ENCODE assay signal across 8 mouse cellular contexts in genomic region chr2:128428154-128428553, GRCm38 (mm10).
DNase-seq lines count a peak whose midpoint lies in the region; ATAC-seq and TF ChIP-seq lines count a peak whose summit lies in the region.

No protein-coding gene starts in this region.

- H3K9me3 ChIP-seq in erythroblast, embryonic 14.5 days (ENCODE audit: control insufficient read depth, low read length), result no peaks in the 10 kb centered on the region
- no peaks in the 10 kb centered on the region for H3K9me3 ChIP-seq in hindbrain, embryonic 15.5 days
- H3K9me3 ChIP-seq in midbrain, postnatal 0 days (ENCODE audit: low read length), result no peaks in the 10 kb centered on the region

- no peaks in the 10 kb centered on the region for H3K36me3 ChIP-seq in erythroblast, embryonic 14.5 days (ENCODE audit: control insufficient read depth)
- H3K36me3 ChIP-seq in hindbrain, embryonic 15.5 days, result no peaks in the 10 kb centered on the region
- no peaks in the 10 kb centered on the region for H3K36me3 ChIP-seq in midbrain, postnatal 0 days (ENCODE audit: insufficient read depth, low read length)

- no peak for TF ChIP-seq CTCF in midbrain, postnatal 0 days (IDR thresholded peaks at IDR 0.05)

- peaks cover 5% of the 10 kb centered on the region for H3K4me1 ChIP-seq in erythroblast, embryonic 14.5 days (ENCODE audit: control insufficient read depth)
- 0 out of 2 replicates have a peak, but pooled peaks cover 5% of the 10 kb centered on the region for H3K4me1 ChIP-seq in hindbrain, embryonic 15.5 days (replicated peaks)
- no peaks in the 10 kb centered on the region for H3K4me1 ChIP-seq in midbrain, postnatal 0 days (ENCODE audit: insufficient read depth, low read length)

- peak overlapping the region; percentile 21; the same call in 1 of the 2 replicates for H3K27ac ChIP-seq in hindbrain, embryonic 15.5 days (replicated peaks)
- no peak overlapping the region for H3K27ac ChIP-seq in midbrain, postnatal 0 days (ENCODE audit: low read depth, low read length)

- no peak overlapping the region for H3K9ac ChIP-seq in hindbrain, embryonic 15.5 days
- no peak overlapping the region for H3K9ac ChIP-seq in midbrain, postnatal 0 days (replicated peaks; ENCODE audit: low read length, poor library complexity, severe bottlenecking)

- no peak for ATAC-seq in erythroblast, adult 5-6 weeks (replicated peaks; ENCODE audit: low FRiP score, poor library complexity, severe bottlenecking)
- no peak for ATAC-seq in hindbrain, embryonic 15.5 days (ENCODE audit: low FRiP score, low read depth)
- no peak for ATAC-seq in midbrain, postnatal 0 days (ENCODE audit: low FRiP score)

- peak; percentile 54 for DNase-seq in 3134 (ENCODE audit: extremely low read depth, insufficient read length, low spot score)
- peak; percentile 41 to 54 for DNase-seq in adrenal gland, postnatal 36 days
- DNase-seq in midbrain, postnatal 0 days (ENCODE audit: low spot score), result no peak
- no peak for DNase-seq in gastrocnemius, postnatal 25 days
- DNase-seq in cerebellum, postnatal 25 days, result no peak

- H3K4me2 ChIP-seq in hindbrain, embryonic 15.5 days, result 0 out of 2 replicates have a peak overlapping the region, but pooled peaks have one; percentile 3
- H3K4me2 ChIP-seq in midbrain, postnatal 0 days (ENCODE audit: low read depth, low read length, poor library complexity, severe bottlenecking), result 0 out of 2 replicates have a peak overlapping the region, but pooled peaks have one; percentile 1

- peaks cover 19% of the 10 kb centered on the region for H3K27me3 ChIP-seq in erythroblast, embryonic 14.5 days (ENCODE audit: control insufficient read depth)
- H3K27me3 ChIP-seq in hindbrain, embryonic 15.5 days, result no peaks in the 10 kb centered on the region
- H3K27me3 ChIP-seq in midbrain, postnatal 0 days (ENCODE audit: insufficient read depth, low read length), result no peaks in the 10 kb centered on the region

- H3K4me3 ChIP-seq in erythroblast, embryonic 14.5 days (replicated peaks), result peak overlapping the region; percentile 5
- H3K4me3 ChIP-seq in hindbrain, embryonic 15.5 days, result peak overlapping the region; percentile 6; the same call in 1 of the 2 replicates
- H3K4me3 ChIP-seq in midbrain, postnatal 0 days (ENCODE audit: low read depth, low read length), result peak overlapping the region; percentile 8; the same call in 1 of the 2 replicates

- 12% methylated on average over 7 of the region's 7 CpGs for WGBS in hindbrain, embryonic 15.5 days
- 11% methylated on average over 7 of the region's 7 CpGs for WGBS in midbrain, postnatal 0 days

Comparison
In these comparisons a context has a peak if more than half of its experiments do, and no peak if none do; other contexts are left out.
1. DNase-seq: peak in 3134 (single experiment) and adrenal gland, postnatal 36 days (2 of 2); none in midbrain, postnatal 0 days (single experiment), gastrocnemius, postnatal 25 days (single experiment) and cerebellum, postnatal 25 days (0 of 2).
2. Peak in every context shown above with its lines, with median percentiles within 50 percentile points of each other: H3K4me3 ChIP-seq.